Mouse (Mus musculus) megakaryocyte-erythroid progenitor cell, adult 5-6 weeks (primary cell): ENCODE measurements around the gene Abtb2. TPM values are rescaled to one million over a fixed set of nuclear protein-coding genes. Genes with fewer than 3 reads are reported as not detected.
"Not testable (repeated sequence)": the region's sequence is repeated elsewhere in the genome, so short reads cannot be mapped to it uniquely, and the experiment has no call there.

Experiments
- ATAC-seq: replicated peaks from 2 replicates; pipeline ENCODE4 v1.8.0; 2016; ENCODE audit warnings: mild to moderate bottlenecking, inconsistent platforms; ENCODE audit not compliant: severe bottlenecking, poor library complexity, low FRiP score, low TSS enrichment
- total RNA-seq, 2 experiments: library from RNA; stranded (forward) in 1 of 2; stranded (reverse) in 1 of 2; fragments of 200-1000, 215-1000 nt in 1 of 2; fragments of >200 nt in 1 of 2; fragmentation: Nextera tagmentation in 1 of 2; gene quantifications; 2 replicates each; pipeline ENCODE4 v1.2.3; 2014 to 2017

The Abtb2 gene
- total RNA-seq (2014; fragmentation: Nextera tagmentation) (0.57 and 1.4 TPM in 2 replicates), total RNA-seq (2017) (0.42 and 0.99 TPM in 2 replicates)

DNA sequence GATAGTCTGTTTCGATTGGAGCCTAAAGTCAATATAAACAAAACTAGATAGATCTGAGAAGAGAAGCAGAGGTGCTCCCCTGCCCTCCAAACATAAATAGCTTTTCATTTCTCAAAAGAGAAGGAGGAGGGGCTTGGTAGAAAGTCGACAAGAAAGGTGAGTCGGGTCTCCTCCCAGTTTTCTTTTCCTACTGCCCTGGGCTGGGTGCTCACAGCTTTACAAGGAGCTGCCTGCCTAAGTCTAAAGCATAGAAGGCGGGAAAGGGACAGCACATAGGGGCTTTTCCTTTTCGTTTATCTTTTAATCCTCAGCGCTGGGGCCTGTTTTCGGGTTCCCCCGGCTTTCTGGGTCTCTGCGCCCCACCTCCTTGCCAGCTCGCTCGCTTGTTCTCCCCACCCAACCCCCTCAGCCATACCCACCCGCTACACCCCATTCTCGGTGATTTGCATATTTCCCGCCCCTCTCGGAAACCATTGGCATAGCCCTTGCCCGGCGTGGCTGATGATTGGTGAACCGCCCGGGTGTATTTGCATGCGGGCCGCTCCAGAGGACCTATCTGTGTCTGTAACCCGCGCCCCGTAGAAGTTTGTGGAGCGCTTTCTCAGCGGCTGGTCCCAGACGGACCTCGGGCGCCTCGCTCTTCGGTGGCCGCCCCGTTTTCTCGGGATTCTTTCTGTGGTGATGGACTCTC lies at the start of gene Abtb2:
Gene Abtb2 (plus strand): TSS at position 579 of the 691 bp plus-strand sequence.
- ATAC-seq: peak; percentile 97

DNA sequence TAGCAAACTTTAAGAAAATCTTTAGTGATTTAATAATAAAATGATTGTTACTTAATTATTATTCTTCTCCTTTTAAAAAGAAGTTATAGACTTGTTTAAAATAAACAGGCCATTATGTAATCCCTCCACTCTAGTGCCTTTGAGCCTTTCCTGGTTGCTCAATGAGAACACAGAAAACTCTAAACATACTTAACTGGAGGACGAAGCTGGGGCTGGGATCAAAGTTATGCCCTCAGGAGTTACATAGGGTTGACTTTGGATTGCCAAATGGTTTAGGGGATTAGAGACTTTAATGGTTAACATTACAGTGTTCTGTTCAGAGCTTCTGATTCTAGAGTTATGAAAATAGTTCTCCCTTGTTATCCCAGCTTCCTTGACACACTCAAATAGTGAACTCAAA lies 49.6 kb upstream of the Abtb2 start:
- ATAC-seq: no peak

DNA sequence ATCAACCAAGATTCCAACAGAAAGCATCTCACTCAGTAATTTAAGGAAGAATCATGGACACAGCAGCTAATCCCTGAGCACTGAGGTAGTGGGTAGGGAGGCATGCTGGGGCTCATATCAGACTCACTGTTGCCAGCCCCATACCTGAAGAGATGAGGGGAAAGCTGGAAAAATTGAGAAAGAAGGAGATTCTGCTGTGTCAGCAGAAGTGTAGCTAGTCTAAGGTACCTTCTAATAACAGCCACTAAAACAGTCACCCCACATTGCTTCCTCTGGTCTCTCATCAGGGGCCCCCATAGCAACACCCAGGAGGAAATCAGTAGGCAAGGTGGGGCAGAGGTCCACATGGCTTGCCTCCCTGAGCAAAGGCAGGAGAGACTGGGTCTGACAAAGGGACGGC lies 40.5 kb upstream of the Abtb2 start:
- no peak for ATAC-seq

DNA sequence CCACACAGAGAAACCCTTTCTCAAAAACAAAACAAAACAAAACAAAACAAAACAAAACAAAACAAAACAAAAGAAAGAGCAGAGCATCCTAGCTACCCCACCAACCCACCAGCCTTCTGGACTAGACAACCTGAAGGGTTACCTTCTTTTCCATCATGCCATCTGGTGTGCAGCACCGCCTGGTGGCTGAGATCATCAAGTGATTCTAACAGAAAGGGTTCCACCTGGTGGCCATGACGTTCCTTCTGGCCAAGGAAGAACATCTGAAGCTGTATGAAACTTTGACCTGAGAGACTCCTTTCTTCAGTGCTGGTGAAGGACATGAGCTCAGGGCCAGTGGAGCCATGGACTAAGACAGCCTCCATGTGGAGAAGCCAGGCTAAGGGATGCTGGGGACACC lies 19.0 kb upstream of the Abtb2 start:
- ATAC-seq: peak; percentile 92

DNA sequence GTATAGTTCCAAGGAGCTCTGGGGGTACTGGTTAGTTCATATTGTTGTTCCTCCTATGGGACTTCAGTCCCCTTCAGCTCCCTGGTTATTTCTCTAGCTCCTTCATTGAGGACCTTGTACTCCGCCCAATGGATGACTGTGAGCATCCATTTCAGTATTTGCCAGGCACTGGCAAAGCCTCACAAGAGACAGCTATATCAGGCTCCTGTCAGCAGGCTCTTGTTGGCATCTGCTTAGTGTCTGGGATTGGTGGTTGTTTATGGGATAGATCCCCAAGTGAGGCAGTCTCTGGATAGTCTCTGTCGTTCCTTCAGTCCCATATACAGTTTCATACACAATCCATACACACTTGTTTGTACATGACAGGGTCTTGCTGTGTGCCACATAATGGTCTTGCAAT lies 15.8 kb upstream of the Abtb2 start:
- not testable (repeated sequence) for ATAC-seq

DNA sequence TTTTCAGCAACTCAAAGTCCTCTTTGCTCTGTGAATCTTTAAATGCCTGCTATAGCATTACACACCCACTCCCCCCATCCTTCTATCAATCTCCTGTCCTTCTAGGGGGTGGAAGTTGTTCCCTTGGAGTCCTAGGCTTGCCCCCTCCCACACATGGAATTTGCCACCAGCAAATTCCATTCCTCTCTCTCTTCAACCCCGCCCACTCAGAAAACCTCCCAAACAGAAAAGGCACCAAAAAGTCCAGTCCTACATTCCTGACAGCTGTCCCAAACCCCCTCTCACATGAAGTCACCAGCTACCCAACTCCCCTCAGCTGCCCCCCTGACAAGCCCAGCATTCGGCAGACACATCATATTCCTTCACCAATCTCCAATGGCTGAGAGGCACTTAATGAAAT lies 12.1 kb upstream of the Abtb2 start:
- ATAC-seq: no peak

DNA sequence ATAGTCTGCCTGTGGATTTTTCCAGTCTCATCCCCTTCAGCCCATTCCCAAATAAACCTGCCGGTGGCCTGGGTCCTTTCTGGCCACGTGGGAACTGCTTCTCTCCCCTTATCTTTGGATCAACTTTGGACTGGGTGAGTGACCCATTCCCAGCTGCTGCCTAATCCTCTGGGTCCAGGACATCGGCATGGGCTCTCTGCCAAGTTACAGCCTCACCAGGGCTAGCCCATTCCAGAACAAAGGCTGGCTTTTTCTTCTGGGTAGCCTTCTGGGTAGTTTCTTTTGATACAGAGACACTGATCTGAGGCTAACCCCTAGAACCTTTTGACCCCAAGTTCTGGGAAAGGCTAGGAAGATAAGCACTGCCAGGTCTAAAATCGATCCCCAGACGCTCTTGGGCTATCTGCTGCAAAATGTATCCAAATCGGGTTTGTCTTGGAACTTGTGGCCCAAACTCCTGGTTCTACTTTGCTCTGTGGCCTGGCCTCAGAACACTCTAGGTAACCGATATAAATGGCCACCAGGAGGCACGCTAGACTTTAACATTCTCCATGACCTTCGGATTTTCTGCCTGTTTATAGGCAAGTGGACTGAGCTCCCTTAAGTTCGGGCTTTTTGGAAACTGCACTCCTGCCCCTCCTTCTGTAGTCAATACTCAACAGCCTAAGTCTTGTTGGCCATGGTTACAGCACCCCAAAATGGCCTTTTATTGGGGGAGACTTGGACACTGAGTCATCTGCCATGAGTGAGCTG lies 9.8 kb upstream of the Abtb2 start:
- ATAC-seq: peak; percentile 64; the same call in 1 of the 2 replicates

DNA sequence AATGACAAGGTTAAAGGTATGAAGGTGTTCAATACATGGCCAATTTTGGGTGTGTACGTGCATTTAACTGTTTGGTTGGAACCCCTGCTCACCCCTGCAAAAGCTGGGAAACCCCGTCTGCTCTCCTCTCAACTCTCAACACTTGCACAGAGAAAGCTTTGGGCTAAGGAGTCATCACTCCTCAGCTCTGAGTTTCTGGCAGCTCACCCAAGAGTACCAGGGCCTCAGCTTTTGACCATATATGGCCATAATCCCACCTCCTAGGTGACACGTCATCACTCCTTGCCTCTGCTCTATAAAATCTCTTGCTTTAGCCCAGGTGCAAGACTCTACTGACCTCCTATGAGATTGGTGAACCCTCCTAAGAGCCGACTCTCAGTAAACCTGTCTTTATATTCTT lies 5.2 kb upstream of the Abtb2 start:
- ATAC-seq: no peak

DNA sequence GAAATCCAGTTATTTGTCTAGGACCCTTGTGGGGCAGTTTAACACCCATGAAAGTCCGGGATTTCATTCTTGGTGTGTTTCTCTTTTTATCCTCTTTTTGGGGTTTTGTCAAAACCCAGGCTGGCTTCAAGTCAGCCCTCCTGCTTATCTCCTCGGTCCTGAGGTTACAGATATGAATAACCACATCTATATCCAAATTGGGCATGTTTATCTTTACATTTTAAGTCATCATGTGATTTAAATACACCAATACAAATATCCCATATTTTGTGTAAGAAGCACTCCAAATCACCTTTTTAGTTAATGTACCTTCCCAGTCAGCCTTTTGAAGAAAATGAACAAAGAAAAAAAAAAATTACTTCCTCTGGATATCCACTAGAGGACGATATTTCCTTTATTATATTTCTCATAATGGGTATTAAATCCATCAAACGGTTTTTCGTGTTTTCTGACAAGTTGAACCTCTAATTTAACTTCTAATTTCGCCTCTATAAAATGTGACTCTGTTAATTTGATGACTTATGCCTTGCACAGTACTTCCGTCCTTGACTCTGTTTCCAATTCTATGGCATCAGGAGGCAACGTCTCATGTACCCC lies 1.6 kb upstream of the Abtb2 start:
- ATAC-seq: no peak

DNA sequence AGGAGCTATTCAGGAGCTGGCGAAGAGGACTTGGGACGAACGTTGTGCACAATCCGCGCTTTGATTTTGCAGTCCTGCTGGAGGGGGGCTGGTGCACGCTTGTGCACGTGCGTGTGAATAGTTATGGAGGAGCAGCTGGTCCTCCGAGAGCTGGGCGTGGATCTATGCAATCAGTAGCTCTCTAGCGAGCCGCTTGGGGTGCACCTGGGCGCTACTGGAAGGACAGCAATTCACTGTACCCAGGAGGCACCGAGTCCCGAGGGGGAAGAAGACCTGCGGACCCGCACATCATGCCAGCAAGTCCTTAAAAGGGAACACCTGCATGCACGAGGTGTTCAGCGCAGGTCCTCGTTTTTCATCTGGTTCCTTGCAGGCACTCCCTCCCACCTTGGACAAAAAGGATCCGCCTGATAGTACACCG lies 929 bp upstream of the Abtb2 start:
- peak; percentile 40; the same call in 1 of the 2 replicates for ATAC-seq

DNA sequence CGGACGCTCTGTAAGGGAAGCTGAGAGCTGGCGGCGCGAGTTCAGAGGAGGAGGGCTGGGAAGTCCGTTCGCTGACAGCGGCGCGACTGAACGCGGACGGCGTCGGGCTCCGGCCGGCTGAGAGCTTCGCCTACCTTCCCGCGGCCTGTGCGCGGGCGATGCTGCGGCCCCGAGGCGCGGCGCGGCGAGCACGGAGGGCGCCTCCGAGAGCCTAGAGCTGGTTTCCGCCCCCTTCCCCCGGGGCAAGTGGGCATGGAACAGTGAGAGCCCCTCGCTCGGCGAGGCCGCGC lies 258 bp downstream of the Abtb2 start:
- no peak for ATAC-seq

DNA sequence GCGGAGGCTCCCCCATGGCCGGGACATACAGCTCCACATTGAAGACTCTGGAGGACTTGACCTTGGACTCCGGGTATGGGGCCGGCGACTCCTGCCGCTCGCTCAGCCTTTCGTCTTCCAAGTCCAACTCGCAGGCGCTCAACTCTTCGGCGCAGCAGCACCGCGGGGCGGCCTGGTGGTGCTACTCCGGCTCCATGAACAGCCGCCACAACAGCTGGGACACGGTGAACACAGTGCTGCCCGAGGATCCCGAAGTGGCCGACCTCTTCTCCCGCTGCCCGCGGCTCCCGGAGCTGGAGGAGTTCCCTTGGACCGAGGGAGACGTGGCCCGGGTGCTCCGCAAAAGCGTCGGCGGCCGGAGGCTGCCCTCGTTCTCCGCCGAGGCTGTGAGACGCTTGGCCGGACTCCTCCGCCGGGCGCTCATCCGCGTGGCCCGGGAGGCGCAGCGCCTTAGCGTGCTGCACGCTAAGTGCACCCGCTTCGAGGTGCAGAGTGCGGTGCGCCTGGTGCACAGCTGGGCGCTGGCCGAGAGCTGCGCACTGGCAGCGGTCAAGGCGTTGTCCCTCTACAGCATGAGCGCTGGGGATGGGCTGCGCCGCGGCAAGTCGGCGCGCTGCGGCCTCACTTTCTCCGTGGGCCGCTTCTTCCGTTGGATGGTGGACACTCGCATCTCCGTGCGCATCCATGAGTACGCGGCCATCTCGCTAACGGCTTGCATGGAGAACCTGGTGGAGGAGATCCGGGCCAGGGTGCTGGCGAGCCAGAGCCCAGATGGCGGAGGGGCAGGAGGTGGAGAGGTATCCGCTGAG lies 807 bp downstream of the Abtb2 start:
- no peak for ATAC-seq

DNA sequence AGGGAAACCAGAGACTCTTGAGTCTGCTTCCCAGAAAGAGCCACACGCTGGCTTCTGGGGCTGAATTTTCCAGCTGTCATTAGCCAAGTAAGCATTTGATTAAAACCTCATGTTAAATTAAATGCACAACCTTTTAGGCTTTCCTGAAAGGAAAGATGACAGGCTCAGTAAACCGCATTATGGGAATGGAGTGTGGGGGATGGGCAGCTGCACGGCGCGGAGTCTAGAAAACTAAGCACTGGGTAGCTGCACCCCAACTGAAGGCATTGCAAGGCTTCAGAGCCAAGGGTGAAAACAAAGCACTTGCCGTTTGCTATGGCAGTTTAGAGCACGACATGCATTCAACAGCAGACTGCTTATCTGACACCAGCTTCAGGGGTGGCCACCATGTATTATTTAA lies 2.1 kb downstream of the Abtb2 start:
- ATAC-seq: no peak

DNA sequence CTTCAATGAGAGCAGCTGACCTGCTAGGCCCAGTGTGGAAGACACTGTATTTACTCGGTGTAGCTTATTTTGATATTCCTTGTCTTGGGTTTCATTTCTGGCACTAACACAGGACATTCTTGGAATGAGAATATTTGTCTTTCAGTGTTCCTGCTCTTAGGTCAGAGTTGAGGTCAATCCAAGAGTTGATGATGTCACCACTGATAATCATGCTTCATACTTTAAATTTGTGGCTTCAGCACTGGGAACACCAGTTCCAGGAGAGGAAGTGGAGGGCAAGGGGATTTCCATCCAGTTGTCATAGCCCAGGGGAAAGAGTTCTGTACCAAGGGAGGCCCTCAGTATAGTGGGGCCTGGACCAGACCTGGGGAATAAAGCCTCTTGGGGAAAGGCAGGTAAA lies 3.6 kb downstream of the Abtb2 start:
- no peak for ATAC-seq

DNA sequence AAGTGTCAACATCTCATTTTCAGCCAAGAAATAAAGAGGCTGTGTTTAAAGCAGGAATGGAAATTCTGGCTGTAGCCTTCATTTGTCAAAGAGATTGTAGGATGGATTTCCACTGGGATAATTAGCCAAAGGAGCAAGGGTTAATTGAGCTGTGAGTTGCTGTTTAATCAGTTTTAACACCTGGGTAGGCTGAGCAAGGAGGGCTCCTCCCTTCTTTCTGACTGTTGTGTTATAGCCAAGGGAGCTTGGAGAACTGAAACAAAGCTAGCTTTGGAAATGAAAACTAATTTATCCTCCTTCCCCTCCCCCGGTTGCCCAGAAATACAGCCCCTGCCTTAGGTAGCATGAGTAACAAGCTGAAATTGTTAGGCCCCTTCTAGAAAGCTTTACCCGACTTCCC lies 6.2 kb downstream of the Abtb2 start:
- ATAC-seq: no peak

DNA sequence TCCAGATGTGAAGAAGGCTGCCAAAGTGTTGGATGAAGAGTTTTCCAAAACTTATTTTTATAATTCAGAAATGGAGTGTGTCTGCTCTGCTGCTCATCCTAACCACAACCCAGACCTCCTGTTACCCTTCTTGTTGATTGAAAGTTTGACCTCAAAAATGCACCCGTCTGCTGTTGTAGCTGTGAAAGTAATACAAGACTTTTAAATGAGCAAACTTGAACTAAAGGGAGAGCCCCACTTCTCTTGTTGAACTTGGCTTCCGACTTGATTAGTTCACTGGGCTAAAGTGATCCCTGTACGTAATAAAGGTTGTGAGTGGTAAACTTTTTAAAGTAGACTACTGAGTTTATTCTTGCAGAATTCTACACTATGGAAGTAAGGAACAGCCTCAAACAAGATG lies 10.3 kb downstream of the Abtb2 start:
- ATAC-seq: no peak

DNA sequence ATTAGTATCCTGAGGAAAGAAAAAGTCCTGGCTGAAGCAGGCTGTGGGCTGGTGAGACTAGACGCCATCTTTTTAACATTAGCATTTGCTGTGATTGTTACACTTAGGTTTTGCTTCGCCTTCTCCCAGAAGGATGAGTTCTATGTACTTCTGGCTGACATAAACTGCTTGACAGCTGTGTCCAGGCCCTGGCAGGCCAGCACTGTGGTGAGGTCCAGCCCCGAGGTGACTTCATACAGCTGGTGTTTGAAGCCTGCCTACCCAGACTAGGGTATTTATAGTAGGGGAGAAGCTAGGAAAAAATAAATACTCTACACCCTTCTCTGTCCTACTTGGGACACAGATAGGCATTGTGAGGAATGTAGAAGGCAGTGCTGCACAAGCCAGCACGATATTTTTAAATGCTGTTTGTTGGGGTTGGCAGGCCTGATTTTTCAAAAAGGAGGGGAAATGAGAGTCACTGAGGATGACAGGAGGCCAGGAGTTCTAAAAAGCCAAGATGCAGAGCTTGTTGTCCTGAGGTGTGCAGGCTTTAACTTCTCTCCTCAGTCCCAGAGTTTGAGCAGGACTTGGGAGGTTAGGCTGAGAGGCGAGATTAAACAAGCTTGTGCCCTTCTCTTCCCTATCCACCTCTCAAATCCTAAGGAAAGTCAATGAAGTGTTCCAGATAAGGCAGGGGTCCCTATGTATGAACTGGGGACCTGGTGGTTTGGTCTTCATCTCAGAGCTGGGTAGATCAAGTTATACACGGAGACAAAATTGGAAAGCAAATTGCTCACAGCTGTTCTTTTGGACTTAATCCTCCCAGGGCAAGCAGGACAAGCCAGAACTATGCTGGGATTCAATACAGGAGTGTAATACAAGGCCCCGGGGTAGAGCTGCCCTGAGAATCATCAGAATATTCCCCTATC lies 11.9 kb downstream of the Abtb2 start:
- no peak for ATAC-seq

DNA sequence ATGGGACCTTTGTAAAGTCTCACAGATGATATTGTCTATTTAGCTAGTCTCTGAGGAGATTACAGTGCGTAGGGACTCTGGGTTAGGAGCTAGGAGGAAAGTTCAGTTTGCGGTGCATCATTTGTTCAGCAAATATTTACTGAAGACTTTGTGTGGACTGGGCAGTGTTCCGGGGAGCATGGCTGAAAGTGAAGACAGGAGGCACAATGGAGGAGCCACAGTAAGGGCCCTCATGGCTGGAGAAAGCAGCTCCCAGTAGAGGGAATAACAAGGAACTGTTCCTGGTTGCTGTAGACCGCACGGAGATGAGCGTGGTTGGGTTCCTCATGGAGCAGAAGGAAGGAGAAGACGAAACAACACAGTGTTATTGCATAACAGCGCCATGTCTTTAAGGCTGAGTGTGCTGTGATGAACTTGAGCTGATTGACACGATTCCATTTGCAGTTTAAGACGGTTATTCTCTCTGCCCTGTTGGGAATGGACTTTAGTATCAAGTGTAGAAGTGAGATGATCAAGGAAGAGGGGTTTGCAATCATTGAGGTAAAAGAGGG lies 12.6 kb downstream of the Abtb2 start:
- ATAC-seq: no peak

DNA sequence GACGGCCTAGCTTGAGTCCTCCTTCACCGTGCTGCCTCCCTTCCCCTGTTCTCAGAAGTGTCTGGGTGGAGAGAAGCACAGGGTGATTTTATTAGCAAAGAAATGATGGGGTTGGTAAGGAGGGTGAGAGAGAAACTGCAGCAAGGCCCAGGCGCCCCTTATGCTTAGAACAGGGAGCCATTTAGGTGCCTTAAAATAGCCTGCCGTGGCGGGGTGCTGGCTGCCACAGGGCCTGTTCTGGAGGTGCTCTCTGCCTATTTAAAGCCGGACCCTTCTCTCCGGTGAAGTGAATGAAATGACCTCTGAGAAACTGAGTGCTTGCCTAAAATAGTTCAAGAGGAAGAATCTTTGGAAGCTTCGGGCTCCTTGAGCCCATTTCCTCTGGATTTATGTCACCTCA lies 14.6 kb downstream of the Abtb2 start:
- ATAC-seq: no peak
